Comparison of ENCODE assay signal across 1 mouse cellular context in genomic region chr12:110851414-110851813, GRCm38 (mm10).
TF ChIP-seq lines count a peak whose summit lies in the region.

No protein-coding gene starts in this region.

TF ChIP-seq in CH12.LX, 34 proteins besides CTCF, POLR2A, EP300 and RAD21:
- TF ChIP-seq TBP (conservative IDR thresholded peaks at IDR 0.05; ENCODE audit: low read depth, low read length) (no peak), NRF1 (IDR thresholded peaks at IDR 0.05; ENCODE audit: low read depth, low read length) (no peak), RCOR1 (conservative IDR thresholded peaks at IDR 0.05; ENCODE audit: low read depth, low read length) (no peak), UBTF (IDR thresholded peaks at IDR 0.05; ENCODE audit: low read depth, low read length) (no peak), ZNF384 (IDR thresholded peaks at IDR 0.05; ENCODE audit: low read depth, low read length) (no peak), NELFE (IDR thresholded peaks at IDR 0.05; ENCODE audit: low read depth, low read length) (no peak), HCFC1 (IDR thresholded peaks at IDR 0.05; ENCODE audit: low read depth, low read length) (no peak), E2F4 (IDR thresholded peaks at IDR 0.05; ENCODE audit: insufficient replicate concordance, low read depth, low read length) (no peak), POLR2AphosphoS2 (IDR thresholded peaks at IDR 0.05; ENCODE audit: low read depth, low read length) (no peak), PAX5 (IDR thresholded peaks at IDR 0.05; ENCODE audit: low read length) (no peak), BHLHE40 (IDR thresholded peaks at IDR 0.05; ENCODE audit: low read depth, low read length) (no peak)
